Mouse (Mus musculus) MEL (cell line): ENCODE measurements around the gene Zfp408. TPM values are rescaled to one million over a fixed set of nuclear protein-coding genes. Genes with fewer than 3 reads are reported as not detected.

Experiments used
- DNase-seq: peaks from one replicate; pipeline ENCODE4 v3.0.0; 2011; ENCODE audit warnings: low read depth, low spot score
- H3K27ac ChIP-seq: 2 replicates; pipeline ENCODE4 v1.5.1; 2012; ENCODE audit warnings: low read depth, mild to moderate bottlenecking, control low read depth, low read length, moderate library complexity; ENCODE audit not compliant: control insufficient read depth
- H3K27me3 ChIP-seq, 2 experiments: fragments of 150-350 bp in 1 of 2; sonication (generic) in 1 of 2; 2 replicates each; pipeline ENCODE4 v1.6.1; 2012; ENCODE audit warnings: low read length in 2 of 2, mild to moderate bottlenecking in 2 of 2, improper control_type of control experiment in 1 of 2, moderate library complexity in 1 of 2; ENCODE audit not compliant: insufficient read depth in 2 of 2, control insufficient read depth in 1 of 2
- H3K36me3 ChIP-seq, 2 experiments: 2 replicates each; pipeline ENCODE4 v1.6.1; 2012 to 2014; ENCODE audit warnings: low read length in 2 of 2, improper control_type of control experiment in 1 of 2, inconsistent platforms in 1 of 2, mild to moderate bottlenecking in 1 of 2; ENCODE audit not compliant: insufficient read depth in 2 of 2, control insufficient read depth in 1 of 2
- H3K4me1 ChIP-seq, 2 experiments: fragments of 150-350 bp in 1 of 2; sonication (generic) in 1 of 2; 2 replicates each; pipeline ENCODE4 v1.6.1; 2012; ENCODE audit warnings: low read length in 2 of 2, improper control_type of control experiment in 1 of 2, mild to moderate bottlenecking in 1 of 2; ENCODE audit not compliant: insufficient read depth in 2 of 2, control insufficient read depth in 1 of 2
- H3K4me3 ChIP-seq, 2 experiments: fragments of 150-350 bp in 1 of 2; sonication (generic) in 1 of 2; 2 replicates each; pipeline ENCODE4 v1.5.1; 2012; ENCODE audit warnings: low read depth in 2 of 2, low read length in 2 of 2, mild to moderate bottlenecking in 2 of 2, moderate library complexity in 2 of 2, control low read depth in 1 of 2, improper control_type of control experiment in 1 of 2; ENCODE audit not compliant: control insufficient read depth in 1 of 2, insufficient read depth in 1 of 2
- H3K79me2 ChIP-seq: 2 replicates; pipeline ENCODE4 v1.6.1; 2012; ENCODE audit warnings: mild to moderate bottlenecking, low read length, moderate library complexity; ENCODE audit not compliant: control insufficient read depth, poor library complexity, insufficient read depth
- H3K9ac ChIP-seq: 2 replicates; pipeline ENCODE4 v1.6.1; 2012; ENCODE audit warnings: low read depth, mild to moderate bottlenecking, control low read depth, low read length, moderate library complexity; ENCODE audit not compliant: control insufficient read depth, poor library complexity, severe bottlenecking
- H3K9me3 ChIP-seq: fragments of 150-350 bp; sonication (generic); replicated peaks from 2 replicates; pipeline ENCODE4 v1.6.1; 2012; ENCODE audit warnings: mild to moderate bottlenecking, low read length, improper control_type of control experiment, moderate library complexity; ENCODE audit not compliant: insufficient read depth
- BHLHE40 ChIP-seq: IDR thresholded peaks from 2 replicates; pipeline ENCODE4 v1.6.1; 2012; ENCODE audit warnings: low read depth, mild to moderate bottlenecking, inconsistent platforms, low read length, improper control_type of control experiment, borderline replicate concordance
- CHD2 ChIP-seq: IDR thresholded peaks from 2 replicates; pipeline ENCODE4 v1.6.1; 2011; ENCODE audit warnings: low read length, improper control_type of control experiment
- E2F4 ChIP-seq: IDR thresholded peaks from 2 replicates; pipeline ENCODE4 v1.6.1; 2011; ENCODE audit warnings: low read depth, low read length, improper control_type of control experiment, borderline replicate concordance
- ELF1 ChIP-seq: IDR thresholded peaks from 2 replicates; pipeline ENCODE4 v1.6.1; 2014; ENCODE audit warnings: low read depth, mild to moderate bottlenecking, inconsistent platforms, low read length, improper control_type of control experiment, moderate library complexity
- EP300 ChIP-seq, 2 experiments: IDR thresholded peaks; 2 replicates each; pipeline ENCODE4 v1.6.1; 2011; ENCODE audit warnings: improper control_type of control experiment in 2 of 2, low read length in 2 of 2, low read depth in 1 of 2, mild to moderate bottlenecking in 1 of 2
- GABPA ChIP-seq: IDR thresholded peaks from 2 replicates; pipeline ENCODE4 v1.6.1; 2012; ENCODE audit warnings: low read depth, mild to moderate bottlenecking, inconsistent platforms, low read length, improper control_type of control experiment, moderate library complexity
- HCFC1 ChIP-seq: IDR thresholded peaks from 2 replicates; pipeline ENCODE4 v1.6.1; 2012; ENCODE audit warnings: low read depth, mild to moderate bottlenecking, inconsistent platforms, low read length, improper control_type of control experiment, moderate library complexity
- KAT2A ChIP-seq: conservative IDR thresholded peaks from 2 replicates; pipeline ENCODE4 v1.6.1; 2012; ENCODE audit warnings: low read depth, low read length, improper control_type of control experiment, inconsistent platforms
- MAZ ChIP-seq: IDR thresholded peaks from 2 replicates; pipeline ENCODE4 v1.6.1; 2012; ENCODE audit warnings: low read depth, mild to moderate bottlenecking, inconsistent platforms, low read length, improper control_type of control experiment
- MXI1 ChIP-seq: IDR thresholded peaks from 2 replicates; pipeline ENCODE4 v1.6.1; 2011; ENCODE audit warnings: mild to moderate bottlenecking, low read depth, low read length, improper control_type of control experiment
- MYC ChIP-seq: IDR thresholded peaks from 2 replicates; pipeline ENCODE4 v1.6.1; 2011; ENCODE audit warnings: low read depth, mild to moderate bottlenecking, low read length, improper control_type of control experiment, moderate library complexity
- NRF1 ChIP-seq: IDR thresholded peaks from 2 replicates; pipeline ENCODE4 v1.6.1; 2014; ENCODE audit warnings: low read depth, mild to moderate bottlenecking, inconsistent platforms, low read length, improper control_type of control experiment, moderate library complexity; ENCODE audit not compliant: poor library complexity, insufficient read depth, severe bottlenecking
- POLR2A ChIP-seq, 2 experiments: IDR thresholded peaks; 2 replicates each; pipeline ENCODE4 v1.6.1; 2011 to 2012; ENCODE audit warnings: low read length in 2 of 2, mild to moderate bottlenecking in 2 of 2, control low read depth in 1 of 2, improper control_type of control experiment in 1 of 2, low read depth in 1 of 2, moderate library complexity in 1 of 2; ENCODE audit not compliant: control insufficient read depth in 1 of 2, insufficient read depth in 1 of 2, poor library complexity in 1 of 2
- RCOR1 ChIP-seq: IDR thresholded peaks from 2 replicates; pipeline ENCODE4 v1.6.1; 2012; ENCODE audit warnings: low read depth, mild to moderate bottlenecking, inconsistent platforms, low read length, improper control_type of control experiment
- USF2 ChIP-seq, 2 experiments: IDR thresholded peaks; 2 replicates each; pipeline ENCODE4 v1.6.1; 2011 to 2012; ENCODE audit warnings: improper control_type of control experiment in 2 of 2, low read length in 2 of 2, borderline replicate concordance in 1 of 2, inconsistent platforms in 1 of 2, low read depth in 1 of 2, mild to moderate bottlenecking in 1 of 2; ENCODE audit not compliant: insufficient read depth in 1 of 2
- ZC3H11A ChIP-seq: IDR thresholded peaks from 2 replicates; pipeline ENCODE4 v1.6.1; 2012; ENCODE audit warnings: low read depth, mild to moderate bottlenecking, inconsistent platforms, low read length, improper control_type of control experiment
- ZKSCAN1 ChIP-seq: IDR thresholded peaks from 2 replicates; pipeline ENCODE4 v1.6.1; 2012; ENCODE audit warnings: low read depth, mild to moderate bottlenecking, inconsistent platforms, low read length, improper control_type of control experiment, moderate library complexity
- polyA plus RNA-seq, 2 experiments: library from polyadenylated mRNA; stranded (reverse) in 1 of 2; unstranded in 1 of 2; fragments of >175 nt in 1 of 2; fragments of >200 nt in 1 of 2; gene quantifications; 2 replicates each; pipeline versions ENCODE4 v1.2.1 to v1.2.4; 2012; ENCODE audit warnings: low replicate concordance in 2 of 2, low read depth in 1 of 2; ENCODE audit not compliant: insufficient read length in 2 of 2, insufficient read depth in 1 of 2, missing spikeins in 1 of 2
- total RNA-seq: library from RNA; depleted of rRNA; stranded (reverse); fragments of 300-350 nt; gene quantifications from 2 replicates; pipeline ENCODE4 v1.2.3, GENCODE M21; 2012

The Zfp408 gene
- total and polyA plus RNA-seq, 3 experiments = 10.4 to 16.4 TPM; not detected in 1

DNA sequence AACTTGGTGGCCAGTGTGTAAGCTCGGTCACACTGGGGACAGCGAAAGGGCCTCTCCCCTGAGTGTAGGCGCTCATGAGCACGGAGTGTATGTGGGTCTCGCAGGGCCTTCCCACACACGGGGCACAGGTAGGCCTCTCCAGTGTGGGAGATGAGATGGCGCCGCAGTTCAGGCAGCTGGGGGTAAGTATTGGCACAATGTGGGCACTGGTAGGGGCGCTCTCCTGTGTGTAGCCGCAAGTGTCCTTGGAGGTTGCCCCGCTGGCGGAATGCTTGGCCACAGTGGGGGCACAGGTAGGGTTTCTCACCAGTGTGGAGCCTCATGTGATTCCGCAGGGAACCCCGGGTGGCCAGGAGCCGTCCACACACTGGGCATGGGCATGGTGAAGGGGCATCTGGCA, 4.2 kb downstream of the Zfp408 start:
- Histone ChIP-seq H3K4me3 (no peak overlapping the region), H3K4me1 (peaks cover 0 to 3% of the 10 kb centered on the region in 2 experiments; a peak in 2 of 4 replicates), H3K27ac (no peak overlapping the region), H3K9ac (no peak overlapping the region), H3K27me3 (no peaks in the 10 kb centered on the region), H3K36me3 (peaks cover 0 to 4% of the 10 kb centered on the region in 2 experiments), H3K79me2 (peaks cover 17% of the 10 kb centered on the region), H3K9me3 (no peaks in the 10 kb centered on the region)
- no peak for TF ChIP-seq MAZ
- no peak for TF ChIP-seq EP300 (IDR thresholded peaks at IDR 0.05; ENCODE audit: low read depth in 1 of 2, low read length in 2 of 2)
- no peak for TF ChIP-seq E2F4
- TF ChIP-seq ELF1 = no peak
- no peak for TF ChIP-seq HCFC1
- no peak for TF ChIP-seq CHD2
- TF ChIP-seq USF2 (IDR thresholded peaks at IDR 0.05; ENCODE audit: borderline replicate concordance in 1 of 2, insufficient read depth in 1 of 2, low read depth in 1 of 2, low read length in 2 of 2) = no peak
- TF ChIP-seq POLR2A (IDR thresholded peaks at IDR 0.05; ENCODE audit: control insufficient read depth in 1 of 2, insufficient read depth in 1 of 2, low read depth in 1 of 2, low read length in 2 of 2, poor library complexity in 1 of 2) = no peak
- no peak for DNase-seq

DNA sequence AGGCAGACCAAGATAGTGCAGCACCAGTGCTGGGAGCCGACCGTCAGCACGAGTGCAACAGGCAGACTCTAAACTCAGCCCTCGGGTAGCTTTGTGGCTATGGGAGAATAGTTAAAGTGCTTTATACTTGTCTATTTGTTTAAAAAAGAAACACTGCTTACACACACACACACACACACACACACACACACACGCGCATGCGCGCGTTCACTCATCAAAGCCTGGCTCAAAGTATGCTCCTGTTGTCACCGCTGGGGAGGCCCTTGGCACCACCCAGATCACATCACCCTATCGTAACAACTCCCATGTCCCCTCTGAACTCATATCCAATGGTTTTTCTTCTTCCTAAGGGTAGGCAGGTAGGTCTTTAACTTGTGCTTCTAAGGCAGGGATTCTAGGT, 5.6 kb downstream of the Zfp408 start:
- no peaks in the 10 kb centered on the region for H3K9me3 ChIP-seq
- H3K4me3 ChIP-seq = no peak overlapping the region
- no peak overlapping the region for H3K27ac ChIP-seq
- H3K36me3 ChIP-seq = peaks cover 0 to 4% of the 10 kb centered on the region in 2 experiments
- H3K79me2 ChIP-seq = peaks cover 9% of the 10 kb centered on the region
- no peak overlapping the region for H3K9ac ChIP-seq
- H3K4me1 ChIP-seq = peaks cover 0 to 3% of the 10 kb centered on the region in 2 experiments; a peak in 2 of 4 replicates
- no peak for TF ChIP-seq MXI1
- TF ChIP-seq RCOR1 = no peak
- TF ChIP-seq MYC = no peak
- no peak for TF ChIP-seq NRF1
- no peak for TF ChIP-seq BHLHE40
- TF ChIP-seq GABPA = no peak
- TF ChIP-seq ZKSCAN1 = no peak
- TF ChIP-seq EP300 (IDR thresholded peaks at IDR 0.05; ENCODE audit: low read depth in 1 of 2, low read length in 2 of 2) = no peak
- no peak for TF ChIP-seq POLR2A (IDR thresholded peaks at IDR 0.05; ENCODE audit: control insufficient read depth in 1 of 2, insufficient read depth in 1 of 2, low read depth in 1 of 2, low read length in 2 of 2, poor library complexity in 1 of 2)
- no peak for TF ChIP-seq KAT2A
- no peak for TF ChIP-seq ZC3H11A
- no peak for TF ChIP-seq E2F4
- TF ChIP-seq, all 39 proteins: peak for 0
- DNase-seq = no peak
- H3K27me3 ChIP-seq = no peaks in the 10 kb centered on the region
